Mouse (Mus musculus) liver, embryonic 15.5 days (tissue): ENCODE measurements around the gene Colca2. TPM values are rescaled to one million over a fixed set of nuclear protein-coding genes. Genes with fewer than 3 reads are reported as not detected.
A peak's percentile ranks its signal among the peaks of the same experiment; 100 is the strongest.

Experiments
- ATAC-seq: fragments of 200-750 bp; cut with Nextera tagmentation; 2 replicates; pipeline ENCODE4 v1.8.0; 2017; ENCODE audit warnings: moderate number of reproducible peaks, mild to moderate bottlenecking, moderate library complexity; ENCODE audit not compliant: insufficient read depth
- H3K27ac ChIP-seq: fragments of 300-500 bp; sonication (generic); replicated peaks from 2 replicates; pipeline ENCODE4 v1.5.1; 2015; ENCODE audit warnings: mild to moderate bottlenecking, inconsistent platforms
- H3K27me3 ChIP-seq: fragments of 300-500 bp; sonication (generic); 2 replicates; pipeline ENCODE4 v1.6.1; 2015; ENCODE audit warnings: mild to moderate bottlenecking, inconsistent platforms
- H3K36me3 ChIP-seq: fragments of 300-500 bp; sonication (generic); replicated peaks from 2 replicates; pipeline ENCODE4 v1.6.1; 2015; ENCODE audit warnings: moderate library complexity, mild to moderate bottlenecking, inconsistent platforms
- H3K4me1 ChIP-seq: fragments of 300-500 bp; sonication (generic); replicated peaks from 2 replicates; pipeline ENCODE4 v1.6.1; 2015; ENCODE audit warnings: inconsistent platforms
- H3K4me2 ChIP-seq: fragments of 300-500 bp; sonication (generic); 2 replicates; pipeline ENCODE4 v1.6.1; 2015; ENCODE audit warnings: moderate library complexity, mild to moderate bottlenecking, inconsistent platforms
- H3K4me3 ChIP-seq: fragments of 300-500 bp; sonication (generic); replicated peaks from 2 replicates; pipeline ENCODE4 v1.5.1; 2015; ENCODE audit warnings: mild to moderate bottlenecking, inconsistent platforms
- H3K9ac ChIP-seq: fragments of 300-500 bp; sonication (generic); 2 replicates; pipeline ENCODE4 v1.6.1; 2015; ENCODE audit warnings: moderate library complexity, mild to moderate bottlenecking, inconsistent platforms
- H3K9me3 ChIP-seq: fragments of 300-500 bp; sonication (generic); replicated peaks from 2 replicates; pipeline ENCODE4 v1.6.1; 2016; ENCODE audit warnings: inconsistent platforms
- WGBS: fragments of 180-500 bp; shearing (Covaris S2); methylation state at CpG from one replicate; pipeline ENCODE4 v1.1.7; 2015; ENCODE audit warnings: mixed read lengths; ENCODE audit not compliant: insufficient replicate concordance; 5-methylcytosine and 5-hydroxymethylcytosine counted together
- polyA plus RNA-seq: library from polyadenylated mRNA; unstranded; fragments of >200 nt; fragmentation: Nextera tagmentation; extraction: Ambion mirVana; gene quantifications from 2 replicates; pipeline ENCODE4 v1.2.1, GENCODE M21; 2015

The Colca2 gene
- 0.26 and 0.30 TPM in 2 replicates for polyA plus RNA-seq

DNA sequence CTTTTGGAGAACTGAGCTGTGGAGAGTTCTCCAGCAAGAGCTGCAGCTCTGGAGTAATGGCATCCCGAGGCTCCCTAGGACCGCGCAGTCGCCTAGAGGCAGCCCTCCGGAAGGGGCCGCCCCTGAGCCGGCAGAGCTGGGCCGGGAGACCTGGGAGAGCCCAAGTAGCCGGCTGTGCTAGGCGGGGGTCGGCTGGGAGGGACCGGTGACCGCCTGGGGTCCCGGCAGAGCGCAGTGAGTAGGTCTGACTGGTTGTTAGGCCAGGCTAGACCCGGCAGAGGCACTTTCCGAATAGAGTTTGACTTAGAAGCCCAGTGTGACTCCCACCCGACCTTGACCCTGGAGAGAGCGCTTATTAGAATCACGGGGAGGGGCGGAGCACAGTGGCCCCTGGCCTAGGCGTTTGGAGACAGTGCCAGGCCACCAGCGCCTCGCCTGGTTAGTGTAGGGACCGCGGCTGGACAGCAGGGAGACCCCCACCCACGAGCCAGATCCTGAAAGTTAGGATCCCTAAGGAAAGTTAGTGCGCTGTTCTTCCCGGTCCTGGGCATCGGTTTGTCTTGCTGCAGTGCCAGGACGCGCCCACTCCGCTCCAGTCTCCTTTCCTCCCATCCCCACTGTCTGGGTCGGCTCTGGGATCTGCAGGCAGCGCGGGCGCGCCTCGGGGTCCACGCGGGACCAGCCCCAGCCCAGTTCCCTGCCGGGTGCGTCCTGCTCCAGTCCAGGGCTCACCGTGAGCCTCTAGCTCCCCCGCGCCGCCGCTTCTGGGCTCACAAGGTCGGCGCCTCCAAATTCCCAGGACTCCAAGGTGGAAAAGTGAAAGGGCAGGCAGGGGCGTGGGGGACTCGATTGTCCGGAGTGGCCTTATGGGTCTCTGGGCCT, at the start of gene Colca2:
Colca2 (minus strand) TSS at position 70 of the 882 bp plus-strand sequence.
- peak; percentile 57 for ATAC-seq
- H3K27ac ChIP-seq: no peak within 1 kb of the TSS
- H3K4me2 ChIP-seq: peak within 1 kb of the TSS; percentile 66
- WGBS: under 1% methylated on average over 53 of the region's 53 CpGs
- H3K9me3 ChIP-seq: no peaks in the 10 kb centered on the region
- peaks cover 5% of the 10 kb centered on the region for H3K4me1 ChIP-seq
- no peaks in the 10 kb centered on the region for H3K36me3 ChIP-seq
- peak within 1 kb of the TSS; percentile 52 for H3K4me3 ChIP-seq
- peaks cover 36% of the 10 kb centered on the region for H3K27me3 ChIP-seq
- H3K9ac ChIP-seq: no peak within 1 kb of the TSS

DNA sequence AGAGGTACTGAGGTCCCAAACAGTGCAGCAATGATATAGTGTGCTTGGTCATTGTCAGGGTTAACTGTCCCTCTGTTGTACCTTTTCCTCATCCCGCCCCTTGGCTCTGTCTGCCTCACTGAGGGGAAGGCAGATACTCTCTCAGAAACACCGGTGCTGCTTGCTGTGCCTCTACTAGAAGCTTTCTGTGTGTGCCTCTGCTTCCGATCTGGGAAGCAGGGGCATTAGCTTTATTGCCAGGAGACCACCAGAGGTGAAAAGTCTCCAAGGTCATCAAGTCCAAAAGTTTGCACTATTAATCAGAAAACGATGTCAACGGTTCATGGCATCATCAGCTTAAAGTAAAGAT, 49.2 kb upstream of the Colca2 start:
- no peaks in the 10 kb centered on the region for H3K27me3 ChIP-seq
- H3K9ac ChIP-seq: no peak overlapping the region
- H3K27ac ChIP-seq: no peak overlapping the region
- no peak overlapping the region for H3K4me2 ChIP-seq
- WGBS: 63% methylated on average over 5 of the region's 5 CpGs
- ATAC-seq: no peak
- H3K4me1 ChIP-seq: no peaks in the 10 kb centered on the region
- H3K9me3 ChIP-seq: no peaks in the 10 kb centered on the region
- H3K36me3 ChIP-seq: no peaks in the 10 kb centered on the region
- no peak overlapping the region for H3K4me3 ChIP-seq

DNA sequence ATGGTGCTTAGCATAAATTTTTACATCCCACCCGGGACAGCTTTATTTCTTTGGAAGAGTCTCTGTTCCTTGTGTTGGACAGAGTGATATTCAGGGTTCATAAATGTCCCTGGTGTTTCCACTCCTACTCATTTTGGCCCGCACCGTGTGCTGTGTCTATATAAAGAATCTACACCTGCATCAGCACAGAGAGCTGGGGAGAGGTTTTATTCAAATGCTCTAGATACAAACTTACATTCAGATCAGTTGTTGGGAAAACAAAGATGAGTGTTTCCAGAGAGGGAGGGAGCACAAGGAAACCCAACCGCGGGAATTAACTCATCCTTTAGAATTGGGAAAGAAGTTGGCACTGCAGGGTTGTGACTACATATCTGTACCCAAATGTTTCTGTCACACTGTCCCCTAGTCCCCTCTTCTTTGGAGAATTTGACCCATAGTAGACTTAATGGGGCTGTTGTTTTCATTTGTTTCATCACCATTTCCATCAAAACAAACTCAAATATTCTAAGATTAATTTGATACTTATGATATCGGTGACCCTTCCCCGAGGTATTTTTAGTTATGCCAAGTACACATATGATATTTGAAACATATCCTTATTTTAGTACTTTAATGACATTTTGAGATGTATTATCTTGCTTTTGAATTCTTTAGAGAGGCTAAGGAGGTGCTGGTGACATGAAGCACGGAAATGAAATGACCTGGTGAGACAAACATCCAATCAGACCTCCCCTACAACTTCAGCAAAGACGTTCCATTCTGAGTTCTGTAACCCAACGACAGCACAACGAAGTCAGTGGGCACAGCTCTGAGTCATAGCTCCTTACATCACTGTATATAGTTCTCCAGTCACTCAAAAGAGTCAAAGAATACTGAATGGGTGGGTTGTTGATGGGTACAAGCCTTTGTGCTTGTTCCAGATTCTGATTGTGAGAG, 48.5 kb upstream of the Colca2 start:
- Histone ChIP-seq H3K27me3 (no peaks in the 10 kb centered on the region), H3K27ac (no peak overlapping the region), H3K4me1 (no peaks in the 10 kb centered on the region), H3K9me3 (no peaks in the 10 kb centered on the region), H3K4me2 (no peak overlapping the region), H3K9ac (no peak overlapping the region), H3K4me3 (no peak overlapping the region), H3K36me3 (no peaks in the 10 kb centered on the region)
- ATAC-seq: no peak
- 65% methylated on average over 11 of the region's 11 CpGs for WGBS

DNA sequence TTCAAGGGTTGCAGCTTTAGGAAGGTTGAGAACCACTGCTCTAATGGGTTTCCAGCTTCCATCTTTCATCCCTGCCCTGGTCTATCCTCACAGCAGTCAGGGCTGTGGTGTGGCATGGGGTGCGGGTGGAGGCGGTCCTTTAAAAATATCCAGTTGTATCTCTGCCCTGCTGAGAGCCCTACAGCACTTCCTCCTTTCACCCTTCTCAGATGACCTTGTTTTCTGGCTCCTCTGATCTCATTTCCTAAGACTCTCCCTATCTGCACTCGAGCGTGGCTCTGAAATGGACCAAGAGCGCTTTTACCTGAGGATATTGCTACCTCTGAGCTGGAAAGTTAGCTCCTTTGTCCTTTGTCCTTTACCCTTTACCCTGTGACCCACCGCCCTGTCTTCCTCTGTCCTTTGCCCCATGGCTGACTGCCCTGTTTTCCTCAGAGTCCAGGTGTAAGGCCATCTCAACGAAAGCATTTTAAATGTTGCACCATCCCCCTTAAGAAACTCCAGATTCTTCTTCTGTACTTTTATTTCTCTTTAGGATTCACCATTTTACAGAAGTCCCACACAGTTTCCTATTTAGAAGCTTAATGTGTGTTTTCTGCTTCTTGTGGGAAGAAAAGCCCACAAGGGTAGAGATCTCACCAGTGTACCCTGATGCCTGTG, 46.2 kb upstream of the Colca2 start:
- Histone ChIP-seq H3K4me3 (no peak overlapping the region), H3K27ac (no peak overlapping the region), H3K9ac (no peak overlapping the region), H3K9me3 (no peaks in the 10 kb centered on the region), H3K36me3 (no peaks in the 10 kb centered on the region), H3K4me2 (no peak overlapping the region), H3K4me1 (no peaks in the 10 kb centered on the region), H3K27me3 (no peaks in the 10 kb centered on the region)
- 42% methylated on average over 7 of the region's 7 CpGs for WGBS
- no peak for ATAC-seq

DNA sequence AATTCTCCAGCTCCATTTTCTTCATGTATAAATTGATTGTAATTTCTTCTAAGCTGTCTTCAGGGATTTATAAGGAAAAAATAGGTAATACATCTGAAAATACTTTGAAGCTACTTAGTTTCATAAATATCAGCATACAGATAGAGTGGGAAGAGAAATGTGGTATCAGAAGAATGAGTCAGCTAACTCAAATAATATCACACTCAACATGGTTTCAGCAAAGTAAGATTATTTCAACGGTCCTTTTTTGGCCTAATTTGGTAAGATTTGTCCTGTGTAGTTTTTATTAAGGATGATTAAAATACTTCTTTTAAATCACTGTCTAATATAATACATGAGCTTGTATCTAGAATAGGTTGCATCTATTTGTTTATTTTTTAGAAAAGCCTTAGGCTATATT, 41.7 kb upstream of the Colca2 start:
- Histone ChIP-seq H3K4me1 (peaks cover 10% of the 10 kb centered on the region), H3K4me3 (no peak overlapping the region), H3K36me3 (no peaks in the 10 kb centered on the region), H3K27me3 (no peaks in the 10 kb centered on the region), H3K9me3 (no peaks in the 10 kb centered on the region), H3K27ac (no peak overlapping the region), H3K4me2 (no peak overlapping the region), H3K9ac (no peak overlapping the region)
- WGBS: 29% methylated on average over 1 of the region's 1 CpGs
- ATAC-seq: no peak

DNA sequence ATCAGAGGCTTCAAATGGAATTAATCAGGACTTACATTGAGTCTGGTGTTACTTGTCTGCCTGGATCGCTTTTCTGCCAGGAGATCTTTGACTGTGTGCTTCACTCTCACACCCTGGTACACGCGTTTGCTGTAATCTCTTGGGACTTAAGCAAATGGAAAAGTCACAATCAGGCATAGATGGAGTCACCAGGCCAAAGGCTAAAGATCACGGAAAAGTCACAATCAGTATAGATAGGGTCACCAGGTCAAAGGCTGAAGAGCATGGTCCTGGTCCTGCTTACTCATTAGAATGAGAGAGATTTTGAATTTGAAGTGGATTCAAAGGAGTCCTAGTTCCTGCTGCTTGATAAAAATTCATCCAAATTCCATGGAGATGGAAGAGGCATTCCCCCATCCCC, 39.9 kb upstream of the Colca2 start:
- no peak overlapping the region for H3K4me2 ChIP-seq
- no peak for ATAC-seq
- no peaks in the 10 kb centered on the region for H3K9me3 ChIP-seq
- no peak overlapping the region for H3K4me3 ChIP-seq
- no peaks in the 10 kb centered on the region for H3K27me3 ChIP-seq
- no peak overlapping the region for H3K9ac ChIP-seq
- H3K36me3 ChIP-seq: no peaks in the 10 kb centered on the region
- WGBS: 55% methylated on average over 4 of the region's 4 CpGs
- H3K4me1 ChIP-seq: peaks cover 10% of the 10 kb centered on the region
- no peak overlapping the region for H3K27ac ChIP-seq

DNA sequence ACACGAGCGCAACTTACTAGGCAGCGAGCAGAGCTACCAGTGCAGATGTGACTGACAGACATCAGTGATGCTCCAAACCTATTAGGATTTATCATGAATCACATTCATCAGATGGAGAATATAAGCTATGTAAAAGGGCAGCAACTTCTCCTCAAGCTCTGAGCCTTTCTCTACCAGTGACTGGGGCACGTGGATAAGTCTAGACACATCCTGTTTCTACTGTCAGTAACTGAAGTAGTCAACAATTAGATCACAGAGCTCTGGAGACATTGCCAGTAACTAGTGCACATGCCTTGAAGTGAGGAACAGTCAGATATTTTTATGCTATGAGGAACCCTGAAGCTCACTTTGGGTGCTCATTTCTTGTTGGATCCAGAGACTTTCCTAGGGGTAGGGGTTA, 39.0 kb upstream of the Colca2 start:
- no peak overlapping the region for H3K4me2 ChIP-seq
- 69% methylated on average over 4 of the region's 4 CpGs for WGBS
- no peaks in the 10 kb centered on the region for H3K36me3 ChIP-seq
- H3K27me3 ChIP-seq: no peaks in the 10 kb centered on the region
- no peak overlapping the region for H3K27ac ChIP-seq
- no peak overlapping the region for H3K4me3 ChIP-seq
- no peaks in the 10 kb centered on the region for H3K9me3 ChIP-seq
- ATAC-seq: no peak
- peaks cover 10% of the 10 kb centered on the region for H3K4me1 ChIP-seq
- H3K9ac ChIP-seq: no peak overlapping the region

DNA sequence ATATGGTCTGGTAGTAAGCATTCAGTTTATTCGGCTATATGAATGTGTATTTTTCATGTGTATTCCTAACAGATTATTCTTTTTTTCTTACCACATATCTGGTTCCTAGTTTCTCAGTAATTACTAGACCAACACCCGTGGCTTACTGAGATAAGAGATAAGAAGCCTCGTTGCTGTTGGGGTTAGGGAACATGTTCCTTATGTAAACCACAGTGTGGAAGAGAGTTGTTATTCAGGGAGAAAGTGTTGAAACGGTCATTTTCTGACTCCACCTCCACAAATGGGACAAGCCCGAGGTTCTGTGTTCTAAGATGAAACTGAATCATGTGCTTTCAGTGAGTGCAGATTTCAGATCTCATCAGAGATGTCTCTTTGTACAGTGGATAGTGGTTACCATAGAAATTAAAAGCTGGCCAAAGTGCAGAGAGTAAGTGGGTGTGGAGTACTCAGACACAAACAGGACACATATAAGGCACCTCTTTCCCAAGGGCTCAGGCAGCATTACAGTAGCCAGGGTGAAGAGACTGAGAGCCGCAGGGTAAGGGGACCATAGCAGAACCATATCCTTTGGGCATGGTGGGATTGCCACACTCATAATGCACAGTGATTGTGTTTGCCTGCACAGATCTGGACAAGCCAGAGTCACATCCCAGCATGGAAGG, 37.2 kb upstream of the Colca2 start:
- Histone ChIP-seq H3K27ac (no peak overlapping the region), H3K4me3 (no peak overlapping the region), H3K9ac (no peak overlapping the region), H3K36me3 (no peaks in the 10 kb centered on the region), H3K4me1 (peaks cover 10% of the 10 kb centered on the region), H3K9me3 (no peaks in the 10 kb centered on the region), H3K4me2 (peak overlapping the region; percentile 27), H3K27me3 (no peaks in the 10 kb centered on the region)
- peak; percentile 72 for ATAC-seq
- 12% methylated on average over 6 of the region's 6 CpGs for WGBS

DNA sequence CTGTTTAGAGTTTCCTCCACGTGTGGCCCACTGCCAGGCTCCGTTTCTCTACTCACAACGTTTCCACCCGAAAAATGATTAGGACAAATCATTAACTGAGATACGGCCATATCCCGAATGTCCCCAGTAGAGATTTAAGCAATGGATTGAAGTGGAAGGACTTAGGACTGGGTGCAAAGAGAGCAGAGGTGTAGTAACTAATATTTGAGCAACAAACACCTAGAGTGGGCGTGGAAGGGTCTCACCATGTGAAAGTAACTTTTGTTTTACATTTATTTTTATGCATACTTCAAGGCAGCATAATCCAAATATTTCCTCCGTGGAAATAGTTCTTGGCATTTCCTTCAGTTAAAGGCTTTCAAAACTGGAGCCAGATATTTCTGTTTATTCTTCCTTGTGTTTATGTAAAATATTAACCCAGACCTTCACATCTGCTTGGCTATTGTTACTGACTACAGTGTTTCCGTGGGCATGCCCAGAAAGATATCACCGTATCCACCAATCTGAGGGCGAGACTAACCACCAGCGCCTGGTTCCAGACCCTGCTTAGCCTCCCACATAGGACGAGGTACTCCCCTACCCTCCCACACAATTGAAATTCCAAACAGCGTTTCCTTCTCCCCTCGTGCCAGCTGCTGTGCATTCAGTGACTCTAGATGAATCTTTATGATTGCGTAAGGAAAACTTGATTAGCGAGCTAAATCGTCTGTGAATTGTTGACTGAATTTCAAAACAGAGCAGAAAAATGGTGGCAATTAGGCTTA, 34.4 kb upstream of the Colca2 start:
- no peaks in the 10 kb centered on the region for H3K27me3 ChIP-seq
- H3K9ac ChIP-seq: no peak overlapping the region
- ATAC-seq: no peak
- H3K9me3 ChIP-seq: no peaks in the 10 kb centered on the region
- H3K36me3 ChIP-seq: no peaks in the 10 kb centered on the region
- H3K27ac ChIP-seq: no peak overlapping the region
- no peak overlapping the region for H3K4me2 ChIP-seq
- peaks cover 10% of the 10 kb centered on the region for H3K4me1 ChIP-seq
- 56% methylated on average over 18 of the region's 18 CpGs for WGBS
- H3K4me3 ChIP-seq: no peak overlapping the region

DNA sequence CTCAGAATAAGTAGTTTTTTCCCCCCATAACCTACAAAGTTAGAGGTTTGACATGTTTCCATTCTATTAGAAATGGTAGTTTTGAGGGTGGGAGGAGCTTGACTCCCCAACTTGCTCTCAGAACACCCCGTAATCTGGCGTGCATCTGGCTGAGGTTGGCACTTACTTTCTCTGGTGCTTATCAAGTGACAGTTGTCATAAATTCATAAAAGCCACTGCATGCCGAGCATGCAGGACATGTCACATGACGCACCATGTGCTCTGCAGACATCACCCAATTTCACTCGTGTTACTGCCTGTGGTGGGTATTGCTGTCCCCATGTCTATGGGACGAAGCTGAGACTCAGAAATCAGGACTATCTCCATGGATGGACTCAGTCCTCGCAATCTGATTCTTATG, 32.1 kb upstream of the Colca2 start:
- Histone ChIP-seq H3K4me3 (no peak overlapping the region), H3K9ac (no peak overlapping the region), H3K36me3 (no peaks in the 10 kb centered on the region), H3K9me3 (no peaks in the 10 kb centered on the region), H3K27ac (no peak overlapping the region), H3K27me3 (no peaks in the 10 kb centered on the region), H3K4me2 (no peak overlapping the region), H3K4me1 (peaks cover 2% of the 10 kb centered on the region)
- 43% methylated on average over 7 of the region's 7 CpGs for WGBS
- no peak for ATAC-seq
